Mouse (Mus musculus): ENCODE results near the gene Cst3. TPM values are rescaled to one million over a fixed set of nuclear protein-coding genes. Genes with fewer than 3 reads are reported as not detected.

The Cst3 gene
- polyA plus RNA-seq, 1 experiment from 2014 or later: 360 TPM

GRCm38 (mm10) chr2:148879199-148879598 lies 3.7 kb upstream of the Cst3 start:
- Histone ChIP-seq H3K36me3 (ENCODE audit: control insufficient read depth, insufficient read depth, low read length) (no peaks in the 10 kb centered on the region), H3K9me3 (ENCODE audit: control insufficient read depth, low read length) (no peaks in the 10 kb centered on the region), H3K4me3 (ENCODE audit: low read length) (no peak overlapping the region), H3K4me1 (ENCODE audit: control insufficient read depth, insufficient read depth, low read length) (peaks cover 16% of the 10 kb centered on the region), H3K4me2 (ENCODE audit: low read depth, low read length) (no peak overlapping the region), H3K9ac (ENCODE audit: low read depth, low read length) (no peak overlapping the region), H3K27me3 (replicated peaks; ENCODE audit: control insufficient read depth, insufficient read depth, low read length) (no peaks in the 10 kb centered on the region), H3K27ac (ENCODE audit: low read length) (no peak overlapping the region)
- WGBS: 65% methylated on average over 1 of the region's 1 CpGs
- ATAC-seq: no peak

- H3K9ac ChIP-seq (ENCODE audit: low read depth, low read length): no peak overlapping the region
- H3K27me3 ChIP-seq (replicated peaks; ENCODE audit: control insufficient read depth, insufficient read depth, low read length): no peaks in the 10 kb centered on the region
- ATAC-seq: no peak
- 10% methylated on average over 2 of the region's 2 CpGs for WGBS
- no peak overlapping the region for H3K27ac ChIP-seq (ENCODE audit: low read length)
- peaks cover 21% of the 10 kb centered on the region for H3K4me1 ChIP-seq (ENCODE audit: control insufficient read depth, insufficient read depth, low read length)
- no peak overlapping the region for H3K4me2 ChIP-seq (ENCODE audit: low read depth, low read length)
- H3K9me3 ChIP-seq (ENCODE audit: control insufficient read depth, low read length): no peaks in the 10 kb centered on the region
- H3K36me3 ChIP-seq (ENCODE audit: control insufficient read depth, insufficient read depth, low read length): no peaks in the 10 kb centered on the region
- H3K4me3 ChIP-seq (ENCODE audit: low read length): no peak overlapping the region
Measured at GRCm38 (mm10) chr2:148878641-148879130, 3.2 kb upstream of the Cst3 start.

GRCm38 (mm10) chr2:148877016-148877770 lies 1.7 kb upstream of the Cst3 start:
- H3K4me2 ChIP-seq (ENCODE audit: low read depth, low read length): no peak overlapping the region
- no peak overlapping the region for H3K4me3 ChIP-seq (ENCODE audit: low read length)
- H3K36me3 ChIP-seq (ENCODE audit: control insufficient read depth, insufficient read depth, low read length): 0 out of 2 replicates have a peak, but pooled peaks cover 1% of the 10 kb centered on the region
- peaks cover 22% of the 10 kb centered on the region for H3K4me1 ChIP-seq (ENCODE audit: control insufficient read depth, insufficient read depth, low read length)
- no peak overlapping the region for H3K9ac ChIP-seq (ENCODE audit: low read depth, low read length)
- ATAC-seq: no peak
- peak overlapping the region; percentile 57 for H3K27ac ChIP-seq (ENCODE audit: low read length)
- H3K9me3 ChIP-seq (ENCODE audit: control insufficient read depth, low read length): no peaks in the 10 kb centered on the region
- no peaks in the 10 kb centered on the region for H3K27me3 ChIP-seq (replicated peaks; ENCODE audit: control insufficient read depth, insufficient read depth, low read length)
- WGBS: 26% methylated on average over 3 of the region's 3 CpGs

GRCm38 (mm10) chr2:148874617-148875334 lies 716 bp downstream of the Cst3 start:
- no peaks in the 10 kb centered on the region for H3K9me3 ChIP-seq (ENCODE audit: control insufficient read depth, low read length)
- H3K36me3 ChIP-seq (ENCODE audit: control insufficient read depth, insufficient read depth, low read length): peaks cover 7% of the 10 kb centered on the region; the same call in 1 of the 2 replicates
- peak overlapping the region; percentile 89 for H3K27ac ChIP-seq (ENCODE audit: low read length)
- no peaks in the 10 kb centered on the region for H3K27me3 ChIP-seq (replicated peaks; ENCODE audit: control insufficient read depth, insufficient read depth, low read length)
- peak overlapping the region; percentile 90 for H3K4me3 ChIP-seq (ENCODE audit: low read length)
- H3K9ac ChIP-seq (ENCODE audit: low read depth, low read length): peak overlapping the region; percentile 89
- H3K4me2 ChIP-seq (ENCODE audit: low read depth, low read length): peak overlapping the region; percentile 81
- peaks cover 22% of the 10 kb centered on the region for H3K4me1 ChIP-seq (ENCODE audit: control insufficient read depth, insufficient read depth, low read length)
- peak; percentile 84 for ATAC-seq
- 0% methylated on average over 34 of the region's 34 CpGs for WGBS

GRCm38 (mm10) chr2:148874224-148874616 lies 1.3 kb downstream of the Cst3 start:
- H3K4me2 ChIP-seq (ENCODE audit: low read depth, low read length): peak overlapping the region; percentile 81
- H3K4me1 ChIP-seq (ENCODE audit: control insufficient read depth, insufficient read depth, low read length): peaks cover 22% of the 10 kb centered on the region
- whole genome bisulfite sequencing: 26% methylated on average over 3 of the region's 3 CpGs
- no peaks in the 10 kb centered on the region for H3K9me3 ChIP-seq (ENCODE audit: control insufficient read depth, low read length)
- peaks cover 7% of the 10 kb centered on the region; the same call in 1 of the 2 replicates for H3K36me3 ChIP-seq (ENCODE audit: control insufficient read depth, insufficient read depth, low read length)
- ATAC-seq: peak; percentile 4
- H3K27me3 ChIP-seq (replicated peaks; ENCODE audit: control insufficient read depth, insufficient read depth, low read length): no peaks in the 10 kb centered on the region
- peak overlapping the region; percentile 89 for H3K9ac ChIP-seq (ENCODE audit: low read depth, low read length)
- peak overlapping the region; percentile 90 for H3K4me3 ChIP-seq (ENCODE audit: low read length)
- H3K27ac ChIP-seq (ENCODE audit: low read length): peak overlapping the region; percentile 38; the same call in 1 of the 2 replicates

- Histone ChIP-seq H3K4me2 (ENCODE audit: low read depth, low read length) (peak overlapping the region; percentile 81), H3K27me3 (replicated peaks; ENCODE audit: control insufficient read depth, insufficient read depth, low read length) (no peaks in the 10 kb centered on the region), H3K36me3 (ENCODE audit: control insufficient read depth, insufficient read depth, low read length) (peaks cover 7% of the 10 kb centered on the region; the same call in 1 of the 2 replicates), H3K9me3 (ENCODE audit: control insufficient read depth, low read length) (no peaks in the 10 kb centered on the region), H3K27ac (ENCODE audit: low read length) (peak overlapping the region; percentile 38; the same call in 1 of the 2 replicates), H3K4me1 (ENCODE audit: control insufficient read depth, insufficient read depth, low read length) (peaks cover 22% of the 10 kb centered on the region), H3K4me3 (ENCODE audit: low read length) (peak overlapping the region; percentile 90; the same call in 1 of the 2 replicates), H3K9ac (ENCODE audit: low read depth, low read length) (no peak overlapping the region)
- ATAC-seq: no peak
- WGBS: 38% methylated on average over 4 of the region's 4 CpGs
Measured at GRCm38 (mm10) chr2:148872860-148873259, 2.6 kb downstream of the Cst3 start.

GRCm38 (mm10) chr2:148870526-148870925 lies 5.0 kb downstream of the Cst3 start:
- H3K4me2 ChIP-seq (ENCODE audit: low read depth, low read length): no peak overlapping the region
- ATAC-seq: no peak
- H3K36me3 ChIP-seq (ENCODE audit: control insufficient read depth, insufficient read depth, low read length): peaks cover 7% of the 10 kb centered on the region; the same call in 1 of the 2 replicates
- H3K27me3 ChIP-seq (replicated peaks; ENCODE audit: control insufficient read depth, insufficient read depth, low read length): no peaks in the 10 kb centered on the region
- H3K4me3 ChIP-seq (ENCODE audit: low read length): no peak overlapping the region
- H3K9me3 ChIP-seq (ENCODE audit: control insufficient read depth, low read length): no peaks in the 10 kb centered on the region
- H3K4me1 ChIP-seq (ENCODE audit: control insufficient read depth, insufficient read depth, low read length): peaks cover 10% of the 10 kb centered on the region
- no peak overlapping the region for H3K27ac ChIP-seq (ENCODE audit: low read length)
- H3K9ac ChIP-seq (ENCODE audit: low read depth, low read length): no peak overlapping the region
- 84% methylated on average over 3 of the region's 3 CpGs for WGBS

- no peak for ATAC-seq
- WGBS: 63% methylated on average over 1 of the region's 1 CpGs
Measured at GRCm38 (mm10) chr2:148868959-148869358, 6.5 kb downstream of the Cst3 start.

GRCm38 (mm10) chr2:148864966-148865365 lies 10.5 kb downstream of the Cst3 start, which contains the start of gene 9230104L09Rik:
Gene 9230104L09Rik (minus strand): TSS chr2:148865038.
- WGBS: 46% methylated on average over 2 of the region's 2 CpGs
- H3K27me3 ChIP-seq (replicated peaks; ENCODE audit: control insufficient read depth, insufficient read depth, low read length): no peaks in the 10 kb centered on the region

More at GRCm38 (mm10) chr2:148868959-148869358, 6.5 kb downstream of the Cst3 start:
- Histone ChIP-seq H3K9me3 (ENCODE audit: control insufficient read depth, low read length) (no peaks in the 10 kb centered on the region), H3K9ac (ENCODE audit: low read depth, low read length) (no peak overlapping the region), H3K27me3 (replicated peaks; ENCODE audit: control insufficient read depth, insufficient read depth, low read length) (no peaks in the 10 kb centered on the region), H3K4me1 (ENCODE audit: control insufficient read depth, insufficient read depth, low read length) (peaks cover 4% of the 10 kb centered on the region), H3K4me3 (ENCODE audit: low read length) (no peak overlapping the region), H3K36me3 (ENCODE audit: control insufficient read depth, insufficient read depth, low read length) (peaks cover 7% of the 10 kb centered on the region; the same call in 1 of the 2 replicates), H3K4me2 (ENCODE audit: low read depth, low read length) (no peak overlapping the region), H3K27ac (ENCODE audit: low read length) (no peak overlapping the region)

More at GRCm38 (mm10) chr2:148864966-148865365, 10.5 kb downstream of the Cst3 start, which contains the start of gene 9230104L09Rik:
- no peak within 1 kb of the TSS for H3K27ac ChIP-seq (ENCODE audit: low read length)
- H3K9me3 ChIP-seq (ENCODE audit: control insufficient read depth, low read length): no peaks in the 10 kb centered on the region
- no peak within 1 kb of the TSS for H3K9ac ChIP-seq (ENCODE audit: low read depth, low read length)
- no peaks in the 10 kb centered on the region for H3K36me3 ChIP-seq (ENCODE audit: control insufficient read depth, insufficient read depth, low read length)
- H3K4me2 ChIP-seq (ENCODE audit: low read depth, low read length): no peak within 1 kb of the TSS
- ATAC-seq: no peak
- H3K4me3 ChIP-seq (ENCODE audit: low read length): no peak within 1 kb of the TSS
- no peaks in the 10 kb centered on the region for H3K4me1 ChIP-seq (ENCODE audit: control insufficient read depth, insufficient read depth, low read length)
